31 mouse cellular contexts compared by ENCODE assay signal in genomic region chr6:95331191-95331590, GRCm38 (mm10). TPM values are rescaled to one million over a fixed set of nuclear protein-coding genes. Genes with fewer than 3 reads are reported as not detected.
A peak's percentile ranks its signal among the peaks of the same experiment; 100 is the strongest.
DNase-seq lines count a peak whose midpoint lies in the region; ATAC-seq and TF ChIP-seq lines count a peak whose summit lies in the region.
"Had no signal": no experiment of that assay in that cellular context is flagged by ENCODE, and none has a peak within 500 bp of the region (broad histone marks: within the 10 kb centered on the region; RNA-seq: fewer than 3 reads in every experiment).

No protein-coding gene starts in this region.

- no peak overlapping the region for H3K27ac ChIP-seq in hindbrain, postnatal 0 days
- no peak overlapping the region for H3K27ac ChIP-seq in hindbrain, embryonic 16.5 days (ENCODE audit: low read depth, low read length)
- H3K27ac ChIP-seq in midbrain, embryonic 14.5 days (replicated peaks; ENCODE audit: low read depth, low read length): no peak overlapping the region
- H3K27ac ChIP-seq in midbrain, embryonic 10.5 days (replicated peaks): no peak overlapping the region
- H3K27ac ChIP-seq in neural tube, embryonic 15.5 days (replicated peaks): no peak overlapping the region
- H3K27ac ChIP-seq: embryonic facial prominence, embryonic 12.5 days; heart, adult 2 months; heart, embryonic 13.5 days had no signal

- no peak overlapping the region for H3K9ac ChIP-seq in hindbrain, postnatal 0 days (replicated peaks; ENCODE audit: low read length)
- H3K9ac ChIP-seq in hindbrain, embryonic 16.5 days (ENCODE audit: low read depth, low read length): no peak overlapping the region
- H3K9ac ChIP-seq in midbrain, embryonic 14.5 days (replicated peaks; ENCODE audit: low read length): no peak overlapping the region
- H3K9ac ChIP-seq in neural tube, embryonic 15.5 days (replicated peaks): no peak overlapping the region
- H3K9ac ChIP-seq: embryonic facial prominence, embryonic 12.5 days; heart, embryonic 13.5 days had no signal

- H3K9me3 ChIP-seq in hindbrain, postnatal 0 days (ENCODE audit: low read length): no peaks in the 10 kb centered on the region
- no peaks in the 10 kb centered on the region for H3K9me3 ChIP-seq in hindbrain, embryonic 16.5 days (ENCODE audit: control insufficient read depth, low read length)
- no peaks in the 10 kb centered on the region for H3K9me3 ChIP-seq in midbrain, embryonic 14.5 days (ENCODE audit: control insufficient read depth, low read length)
- H3K9me3 ChIP-seq in midbrain, embryonic 10.5 days (replicated peaks): no peaks in the 10 kb centered on the region
- no peaks in the 10 kb centered on the region for H3K9me3 ChIP-seq in neural tube, embryonic 15.5 days (replicated peaks)
- H3K9me3 ChIP-seq: embryonic facial prominence, embryonic 12.5 days; heart, embryonic 13.5 days had no signal

- ATAC-seq in cerebellum, adult (ENCODE audit: insufficient number of reproducible peaks, low FRiP score, low TSS enrichment): no peak
- no peak for ATAC-seq in hindbrain, postnatal 0 days
- ATAC-seq in hindbrain, embryonic 16.5 days: no peak
- no peak for ATAC-seq in midbrain, embryonic 14.5 days (ENCODE audit: low FRiP score, low TSS enrichment)
- 0 out of 2 replicates have a peak, but pooled peaks have one; percentile 41 for ATAC-seq in neural tube, embryonic 15.5 days (ENCODE audit: low FRiP score)

- 56% methylated on average over 5 of the region's 5 CpGs for WGBS in hindbrain, postnatal 0 days
- WGBS in hindbrain, embryonic 16.5 days: 62% methylated on average over 5 of the region's 5 CpGs
- 76% methylated on average over 5 of the region's 5 CpGs for WGBS in midbrain, embryonic 14.5 days
- 91% methylated on average over 5 of the region's 5 CpGs for WGBS in midbrain, embryonic 10.5 days
- WGBS in neural tube, embryonic 15.5 days: 32% methylated on average over 5 of the region's 5 CpGs

- DNase-seq in cerebellum, postnatal 14 days: peak; percentile 9 to 13
- peak; percentile 10 for DNase-seq in hindbrain, postnatal 0 days (ENCODE audit: low spot score)
- DNase-seq in midbrain, embryonic 14.5 days: peak; percentile 24
- DNase-seq in midbrain, embryonic 10.5 days (ENCODE audit: low spot score): no peak
- DNase-seq: adrenal gland, postnatal 14 days; cerebellum, adult 9-10 months; gastrocnemius, postnatal 25 days; heart, adult 2 months; heart, postnatal 14 days; layer of hippocampus, adult 9-11 months; lung, postnatal 4 days; right cerebral cortex, adult 18-20 months; right cerebral cortex, postnatal 4 days; thymus, postnatal 36 days had no signal

- H3K4me1 ChIP-seq in hindbrain, postnatal 0 days (ENCODE audit: insufficient read depth, low read length): no peaks in the 10 kb centered on the region
- no peaks in the 10 kb centered on the region for H3K4me1 ChIP-seq in hindbrain, embryonic 16.5 days (ENCODE audit: control insufficient read depth, insufficient read depth, low read depth, low read length)
- H3K4me1 ChIP-seq in midbrain, embryonic 14.5 days (ENCODE audit: control insufficient read depth, insufficient read depth, low read length): no peaks in the 10 kb centered on the region
- no peaks in the 10 kb centered on the region for H3K4me1 ChIP-seq in midbrain, embryonic 10.5 days
- peaks cover 5% of the 10 kb centered on the region; the same call in 1 of the 2 replicates for H3K4me1 ChIP-seq in neural tube, embryonic 15.5 days
- H3K4me1 ChIP-seq: embryonic facial prominence, embryonic 12.5 days; heart, embryonic 13.5 days had no signal

- H3K36me3 ChIP-seq in hindbrain, postnatal 0 days (ENCODE audit: insufficient read depth, low read length): no peaks in the 10 kb centered on the region
- no peaks in the 10 kb centered on the region for H3K36me3 ChIP-seq in hindbrain, embryonic 16.5 days (ENCODE audit: control insufficient read depth, insufficient read depth, low read length)
- no peaks in the 10 kb centered on the region for H3K36me3 ChIP-seq in midbrain, embryonic 14.5 days (ENCODE audit: control insufficient read depth, insufficient read depth, low read length)
- no peaks in the 10 kb centered on the region for H3K36me3 ChIP-seq in midbrain, embryonic 10.5 days
- H3K36me3 ChIP-seq in neural tube, embryonic 15.5 days: no peaks in the 10 kb centered on the region
- H3K36me3 ChIP-seq: embryonic facial prominence, embryonic 12.5 days; heart, embryonic 13.5 days had no signal

- no peak for TF ChIP-seq CTCF in hindbrain, postnatal 0 days (IDR thresholded peaks at IDR 0.05; ENCODE audit: low read depth)

- H3K4me2 ChIP-seq in hindbrain, postnatal 0 days (ENCODE audit: low read depth, low read length): no peak overlapping the region
- H3K4me2 ChIP-seq in hindbrain, embryonic 16.5 days (ENCODE audit: low read length): no peak overlapping the region
- H3K4me2 ChIP-seq in midbrain, embryonic 14.5 days (ENCODE audit: low read length): no peak overlapping the region
- H3K4me2 ChIP-seq in neural tube, embryonic 15.5 days: no peak overlapping the region
- H3K4me2 ChIP-seq: embryonic facial prominence, embryonic 12.5 days; heart, embryonic 13.5 days had no signal

- H3K4me3 ChIP-seq in hindbrain, postnatal 0 days (ENCODE audit: low read length): no peak overlapping the region
- H3K4me3 ChIP-seq in hindbrain, embryonic 16.5 days (ENCODE audit: low read length): no peak overlapping the region
- no peak overlapping the region for H3K4me3 ChIP-seq in midbrain, embryonic 14.5 days (replicated peaks; ENCODE audit: low read depth, low read length)
- no peak overlapping the region for H3K4me3 ChIP-seq in midbrain, embryonic 10.5 days
- H3K4me3 ChIP-seq in neural tube, embryonic 15.5 days (replicated peaks): no peak overlapping the region
- H3K4me3 ChIP-seq: embryonic facial prominence, embryonic 12.5 days; erythroblast, embryonic 14.5 days; heart, adult 2 months; heart, embryonic 13.5 days had no signal

- H3K27me3 ChIP-seq in hindbrain, postnatal 0 days (ENCODE audit: insufficient read depth, low read length): no peaks in the 10 kb centered on the region
- no peaks in the 10 kb centered on the region for H3K27me3 ChIP-seq in hindbrain, embryonic 16.5 days (replicated peaks; ENCODE audit: control insufficient read depth, insufficient read depth, low read length)
- no peaks in the 10 kb centered on the region for H3K27me3 ChIP-seq in midbrain, embryonic 14.5 days (ENCODE audit: control insufficient read depth, insufficient read depth, low read length)
- no peaks in the 10 kb centered on the region for H3K27me3 ChIP-seq in midbrain, embryonic 10.5 days (ENCODE audit: low read depth, poor library complexity, severe bottlenecking)
- no peaks in the 10 kb centered on the region for H3K27me3 ChIP-seq in neural tube, embryonic 15.5 days (replicated peaks)
- H3K27me3 ChIP-seq: embryonic facial prominence, embryonic 12.5 days; heart, embryonic 13.5 days had no signal

RNA-seq across cellular contexts. Expression of gene Gm10234, which starts 9.3 kb away (rescaled TPM):
- not detected in 2 replicates for total RNA-seq in hindbrain, postnatal 0 days (2014; rRNA removed)
- not detected in 2 replicates for polyA plus RNA-seq in hindbrain, postnatal 0 days (2015; fragmentation: Nextera tagmentation; extraction: Ambion mirVana)
- not detected in 2 replicates for polyA plus RNA-seq in hindbrain, embryonic 16.5 days (2015; fragmentation: Nextera tagmentation; extraction: Ambion mirVana)
- polyA plus RNA-seq in midbrain, embryonic 14.5 days (2014; fragmentation: Nextera tagmentation; extraction: Ambion mirVana): not detected in 2 replicates
- polyA plus RNA-seq in midbrain, embryonic 10.5 days (2016; fragmentation: Nextera tagmentation; extraction: Ambion mirVana): not detected in 2 replicates
- polyA plus RNA-seq in neural tube, embryonic 15.5 days (2015; fragmentation: Nextera tagmentation; extraction: Ambion mirVana): not detected in 2 replicates
- total RNA-seq: adrenal gland, postnatal 14 days; gastrocnemius, postnatal 25 days; heart, adult 2 months; heart, postnatal 14 days; left cerebral cortex, adult 18-20 months; left cerebral cortex, postnatal 36 days; liver, adult 2 months; megakaryocyte-erythroid progenitor cell, adult 5-6 weeks had no signal
- polyA plus RNA-seq: embryonic facial prominence, embryonic 12.5 days; erythroblast, embryonic 14.5 days; heart, adult 2 months; heart, embryonic 13.5 days; hindbrain, embryonic 11.5 days; intestine, embryonic 14.5 days; kidney, embryonic 16.5 days; large intestine, adult 2 months; liver, adult 2 months; liver, embryonic 16.5 days; lung, embryonic 16.5 days; stomach, embryonic 14.5 days had no signal
